Mouse (Mus musculus) liver, embryonic 14.5 days (tissue): ENCODE measurements around the gene Podxl.

Source experiments
- CTCF ChIP-seq: IDR thresholded peaks from 2 replicates; pipeline ENCODE4 v1.5.1; 2016; ENCODE audit warnings: antibody characterized with exemption, low read depth, control low read depth
- EP300 ChIP-seq: IDR thresholded peaks from 2 replicates; pipeline ENCODE4 v1.6.1; 2016; ENCODE audit warnings: antibody characterized with exemption, low read depth

DNA sequence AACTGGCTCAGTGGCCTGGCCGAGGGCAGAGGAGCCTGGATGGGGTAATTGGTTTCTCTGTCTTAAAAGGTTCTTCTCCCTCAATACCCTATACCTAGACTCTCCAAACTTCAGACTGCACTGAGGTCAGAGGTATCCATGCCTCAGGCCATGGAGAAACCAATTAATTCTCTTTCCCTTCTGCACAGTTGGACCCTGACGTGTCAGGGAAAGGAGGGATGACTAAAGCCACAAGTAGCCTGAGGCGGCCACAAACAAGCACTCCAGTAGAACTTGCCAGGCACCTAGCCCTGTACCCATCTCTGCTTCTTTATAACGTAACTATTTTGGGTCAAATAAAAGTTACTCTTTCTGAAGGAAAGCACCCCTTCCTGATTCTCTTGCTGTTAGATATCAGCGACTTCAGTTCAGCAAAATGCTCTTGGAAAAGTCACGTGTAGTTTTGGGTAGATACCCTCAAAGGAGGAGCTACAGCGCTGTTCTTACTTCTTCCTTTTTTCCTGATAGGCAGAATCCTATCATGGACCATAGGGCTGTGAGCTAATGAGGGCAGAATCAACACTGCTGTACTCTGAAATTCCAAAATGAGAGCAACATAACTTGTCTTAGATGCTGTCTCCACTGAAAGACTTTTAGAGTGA, 7.2 kb downstream of the Podxl start:
- TF ChIP-seq CTCF: no peak
- TF ChIP-seq EP300: no peak
